Mouse (Mus musculus): ENCODE data around the gene Aimp1. TPM values are rescaled to one million over a fixed set of nuclear protein-coding genes. Genes with fewer than 3 reads are reported as not detected.

Aimp1 gene
- total and polyA plus RNA-seq, 3 experiments: 158 to 206 TPM; not detected in 1

DNA sequence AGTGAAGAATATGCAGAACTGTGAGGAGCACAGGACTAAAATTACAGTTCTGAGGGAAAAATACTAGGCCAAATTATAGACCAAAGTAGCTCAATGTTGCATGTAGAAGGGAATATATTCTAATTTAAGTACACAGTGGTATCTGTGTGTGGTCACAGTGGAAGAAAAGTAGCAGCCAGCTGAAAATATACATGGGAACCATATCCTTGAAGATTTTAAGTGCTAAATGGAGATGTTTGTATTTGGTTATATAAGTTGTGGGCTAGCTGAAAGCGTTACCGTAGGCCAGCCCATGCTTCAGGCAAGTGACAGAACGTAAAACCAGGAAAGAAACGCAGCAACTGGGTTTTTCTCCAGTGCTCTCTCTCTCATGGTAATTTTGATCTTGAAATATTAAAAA, 33.1 kb upstream of the Aimp1 start:
- no peak for DNase-seq (ENCODE audit: low read depth, low spot score)
- TF ChIP-seq RCOR1 (IDR thresholded peaks at IDR 0.05; ENCODE audit: low read depth, low read length) (no peak), ZMIZ1 (IDR thresholded peaks at IDR 0.05; ENCODE audit: low read depth, low read length) (no peak), USF1 (IDR thresholded peaks at IDR 0.05; ENCODE audit: low read depth, low read length) (no peak), JUND (IDR thresholded peaks at IDR 0.05; ENCODE audit: low read depth, low read length) (no peak), ZC3H11A (IDR thresholded peaks at IDR 0.05; ENCODE audit: low read depth, low read length) (no peak), MXI1 (IDR thresholded peaks at IDR 0.05; ENCODE audit: low read depth, low read length) (no peak), CTCF (IDR thresholded peaks at IDR 0.05 in 2 of 3, conservative IDR thresholded peaks at IDR 0.05 in 1 of 3; ENCODE audit: control insufficient read depth in 1 of 3, insufficient read depth in 1 of 3, low read depth in 2 of 3, low read length in 3 of 3, poor library complexity in 1 of 3, severe bottlenecking in 1 of 3) (no peak), MAZ (IDR thresholded peaks at IDR 0.05; ENCODE audit: low read depth, low read length) (no peak), MAX (IDR thresholded peaks at IDR 0.05; ENCODE audit: low read length) (no peak), GABPA (IDR thresholded peaks at IDR 0.05; ENCODE audit: low read depth, low read length) (no peak), CHD2 (IDR thresholded peaks at IDR 0.05; ENCODE audit: low read length) (no peak), EP300 (IDR thresholded peaks at IDR 0.05; ENCODE audit: low read depth in 1 of 2, low read length in 2 of 2) (no peak), BHLHE40 (IDR thresholded peaks at IDR 0.05; ENCODE audit: borderline replicate concordance, low read depth, low read length) (no peak)
- Histone ChIP-seq H3K36me3 (ENCODE audit: control insufficient read depth in 1 of 2, insufficient read depth in 2 of 2, low read length in 2 of 2) (peaks cover 0 to 3% of the 10 kb centered on the region in 2 experiments; a peak in 2 of 4 replicates), H3K4me1 (ENCODE audit: control insufficient read depth in 1 of 2, insufficient read depth in 2 of 2, low read length in 2 of 2) (no peaks in the 10 kb centered on the region), H3K27ac (ENCODE audit: control insufficient read depth, low read depth, low read length) (no peak overlapping the region), H3K79me2 (ENCODE audit: control insufficient read depth, insufficient read depth, low read length, poor library complexity) (no peaks in the 10 kb centered on the region), H3K9me3 (replicated peaks; ENCODE audit: insufficient read depth, low read length) (no peaks in the 10 kb centered on the region), H3K27me3 (ENCODE audit: control insufficient read depth in 1 of 2, insufficient read depth in 2 of 2, low read length in 2 of 2) (no peaks in the 10 kb centered on the region), H3K4me3 (ENCODE audit: control insufficient read depth in 1 of 2, insufficient read depth in 1 of 2, low read depth in 2 of 2, low read length in 2 of 2) (no peak overlapping the region), H3K9ac (ENCODE audit: control insufficient read depth, low read depth, low read length, poor library complexity, severe bottlenecking) (no peak overlapping the region)

GRCm38 (mm10) chr3:132713913-132714312, 29.7 kb upstream of the Aimp1 start:
- Histone ChIP-seq H3K36me3 (ENCODE audit: control insufficient read depth in 1 of 2, insufficient read depth in 2 of 2, low read length in 2 of 2) (peaks cover 0 to 4% of the 10 kb centered on the region in 2 experiments; a peak in 1 of 4 replicates), H3K4me3 (ENCODE audit: control insufficient read depth in 1 of 2, insufficient read depth in 1 of 2, low read depth in 2 of 2, low read length in 2 of 2) (no peak overlapping the region), H3K9me3 (replicated peaks; ENCODE audit: insufficient read depth, low read length) (no peaks in the 10 kb centered on the region), H3K79me2 (ENCODE audit: control insufficient read depth, insufficient read depth, low read length, poor library complexity) (no peaks in the 10 kb centered on the region), H3K27me3 (ENCODE audit: control insufficient read depth in 1 of 2, insufficient read depth in 2 of 2, low read length in 2 of 2) (no peaks in the 10 kb centered on the region), H3K4me1 (ENCODE audit: control insufficient read depth in 1 of 2, insufficient read depth in 2 of 2, low read length in 2 of 2) (no peaks in the 10 kb centered on the region), H3K27ac (ENCODE audit: control insufficient read depth, low read depth, low read length) (no peak overlapping the region), H3K9ac (ENCODE audit: control insufficient read depth, low read depth, low read length, poor library complexity, severe bottlenecking) (no peak overlapping the region)
- DNase-seq (ENCODE audit: low read depth, low spot score): no peak
- no peak for TF ChIP-seq CTCF (IDR thresholded peaks at IDR 0.05 in 2 of 3, conservative IDR thresholded peaks at IDR 0.05 in 1 of 3; ENCODE audit: control insufficient read depth in 1 of 3, insufficient read depth in 1 of 3, low read depth in 2 of 3, low read length in 3 of 3, poor library complexity in 1 of 3, severe bottlenecking in 1 of 3)
- no peak for TF ChIP-seq JUND (IDR thresholded peaks at IDR 0.05; ENCODE audit: low read depth, low read length)
- no peak for TF ChIP-seq E2F4 (IDR thresholded peaks at IDR 0.05; ENCODE audit: borderline replicate concordance, low read depth, low read length)
- no peak for TF ChIP-seq HCFC1 (IDR thresholded peaks at IDR 0.05; ENCODE audit: low read depth, low read length)
- no peak for TF ChIP-seq CHD1 (IDR thresholded peaks at IDR 0.05; ENCODE audit: low read depth, low read length)
- TF ChIP-seq ETS1 (IDR thresholded peaks at IDR 0.05; ENCODE audit: low read depth, low read length): no peak
- TF ChIP-seq USF2 (IDR thresholded peaks at IDR 0.05; ENCODE audit: borderline replicate concordance in 1 of 2, insufficient read depth in 1 of 2, low read depth in 1 of 2, low read length in 2 of 2): no peak
- no peak for TF ChIP-seq USF1 (IDR thresholded peaks at IDR 0.05; ENCODE audit: low read depth, low read length)
- no peak for TF ChIP-seq SIN3A (IDR thresholded peaks at IDR 0.05; ENCODE audit: low read length)
- TF ChIP-seq MAZ (IDR thresholded peaks at IDR 0.05; ENCODE audit: low read depth, low read length): no peak
- no peak for TF ChIP-seq TCF12 (IDR thresholded peaks at IDR 0.05; ENCODE audit: low read depth, low read length)
- no peak for TF ChIP-seq MEF2A (IDR thresholded peaks at IDR 0.05; ENCODE audit: extremely low read depth, insufficient replicate concordance, low read depth, low read length, poor library complexity, severe bottlenecking)
- no peak for TF ChIP-seq MAFK (IDR thresholded peaks at IDR 0.05; ENCODE audit: borderline replicate concordance, low read depth, low read length)
- TF ChIP-seq SMC3 (IDR thresholded peaks at IDR 0.05; ENCODE audit: low read depth, low read length): no peak
- no peak for TF ChIP-seq GABPA (IDR thresholded peaks at IDR 0.05; ENCODE audit: low read depth, low read length)

Measured in MEL (cell line).